Mouse (Mus musculus) thymus, postnatal 4 days (tissue): Measurements from ENCODE around the gene Tnfsf14.

ENCODE experiments used
- DNase-seq: peaks from one replicate; pipeline ENCODE4 v3.0.0; 2021

Gene Tnfsf14

DNA sequence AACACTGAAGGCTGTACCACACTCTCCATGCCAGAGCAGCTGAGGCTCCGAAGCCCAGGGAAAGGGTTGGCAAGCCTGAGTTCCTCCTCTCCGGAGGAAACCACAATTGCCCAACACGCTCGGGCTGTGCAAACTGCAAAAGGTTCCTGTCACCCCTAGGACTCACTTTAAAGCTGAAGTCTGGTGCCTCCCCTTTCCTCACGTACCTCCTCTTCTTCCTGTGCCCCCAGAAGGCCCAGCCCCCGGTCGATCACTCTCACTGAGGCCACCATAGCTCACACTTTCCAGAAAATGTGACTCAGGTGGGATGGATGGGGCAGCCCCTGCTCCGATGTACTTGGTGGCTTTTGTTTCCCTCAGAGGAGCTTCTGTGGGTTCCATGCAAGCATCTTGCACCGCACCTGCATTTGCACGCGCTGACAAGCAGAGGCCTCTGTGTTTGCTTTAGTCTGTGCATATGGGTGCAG lies at the start of gene Tnfsf14:
TSS of gene Tnfsf14 (minus strand) at position 137 of the 467 bp plus-strand sequence.
- peak; percentile 72 for DNase-seq

GRCm38 (mm10) chr17:57237181-57237580 lies 43.2 kb upstream of the Tnfsf14 start:
- DNase-seq: no peak

DNA sequence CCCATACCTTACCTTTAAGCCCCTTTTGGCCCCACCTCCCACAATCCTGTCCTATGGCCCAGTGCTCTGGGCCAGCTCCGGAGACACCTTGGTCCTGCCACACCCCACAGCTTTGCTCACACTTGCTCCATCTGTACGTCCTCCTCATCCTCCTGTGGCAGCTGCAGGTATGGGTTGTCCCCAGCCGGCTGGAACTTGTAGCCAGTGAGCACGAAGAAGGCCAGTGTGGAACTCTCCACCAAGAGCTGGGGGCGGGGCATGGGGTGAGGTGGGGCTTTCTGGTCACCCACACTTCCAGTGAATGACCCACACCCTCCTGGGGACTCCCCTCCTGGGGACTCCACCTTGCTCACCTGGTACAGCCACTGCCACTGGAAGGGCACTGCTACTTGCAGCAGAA lies 41.8 kb upstream of the Tnfsf14 start:
- DNase-seq: no peak

GRCm38 (mm10) chr17:57234254-57234928 lies 40.4 kb upstream of the Tnfsf14 start:
- no peak for DNase-seq

- no peak for DNase-seq
Observed at GRCm38 (mm10) chr17:57233038-57233437, 39.1 kb upstream of the Tnfsf14 start.

GRCm38 (mm10) chr17:57232200-57232599 lies 38.2 kb upstream of the Tnfsf14 start:
- DNase-seq: no peak

DNA sequence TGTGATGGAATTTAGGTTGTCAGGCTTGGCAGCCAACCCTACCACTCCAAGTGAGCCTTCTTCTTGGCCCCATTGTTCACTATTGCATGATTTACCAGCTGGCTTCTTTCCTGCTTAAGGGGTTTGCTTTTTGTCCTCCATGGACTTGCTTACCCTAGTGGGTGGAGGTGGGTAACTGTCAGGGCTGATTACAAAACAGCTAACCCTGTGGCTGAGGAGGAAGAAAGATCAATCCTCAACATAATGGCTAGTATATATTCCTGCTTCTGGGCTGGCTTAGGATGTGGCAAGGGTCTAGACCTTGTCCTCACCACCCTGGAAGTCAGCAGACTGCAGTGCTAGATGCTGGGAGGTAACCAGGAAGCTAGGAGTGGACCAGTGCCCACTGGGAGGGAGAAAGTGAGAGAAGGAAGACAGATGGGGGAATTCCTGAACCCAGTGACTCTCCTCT lies 37.4 kb upstream of the Tnfsf14 start:
- DNase-seq: no peak

DNA sequence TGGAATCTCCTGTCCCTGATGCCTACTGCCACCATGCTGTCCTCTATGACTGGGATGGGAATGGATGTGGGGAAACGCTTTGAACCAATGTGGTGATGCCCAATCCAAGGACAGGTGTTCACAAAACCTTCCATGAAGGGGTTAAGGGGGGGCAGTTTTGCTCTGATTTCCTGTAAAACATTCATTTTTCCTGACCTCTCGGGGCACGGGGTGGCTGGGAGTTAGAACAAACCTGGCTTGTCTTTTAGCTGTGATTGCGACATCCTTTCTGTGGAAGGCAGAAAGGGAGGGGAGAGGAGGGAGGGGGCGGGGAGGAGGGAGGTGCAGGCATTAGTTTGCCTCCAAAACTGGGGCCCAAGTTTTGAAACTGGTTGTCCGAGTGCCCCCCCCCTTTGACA lies 36.8 kb upstream of the Tnfsf14 start:
- DNase-seq: no peak

GRCm38 (mm10) chr17:57229851-57230727 lies 36.1 kb upstream of the Tnfsf14 start:
- DNase-seq: no peak

DNA sequence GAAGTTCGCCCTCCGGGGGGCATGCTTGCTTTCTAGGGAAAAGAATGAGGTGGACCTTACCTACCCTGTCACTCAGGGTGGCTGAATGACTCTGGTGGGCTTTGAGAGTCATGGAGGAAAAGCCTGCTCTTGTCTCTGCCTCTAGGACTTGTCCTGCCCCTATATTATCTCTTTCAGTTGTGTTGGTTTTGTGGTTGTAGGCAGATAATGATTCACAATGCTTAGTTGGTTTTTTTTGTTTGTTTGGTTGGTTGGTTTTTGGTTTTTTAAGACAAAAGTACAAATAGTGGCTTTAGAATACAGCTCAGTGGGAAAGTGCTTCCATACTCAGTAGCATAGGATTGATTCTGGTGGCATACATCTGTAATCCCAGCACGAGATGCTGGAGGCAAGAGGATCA lies 34.9 kb upstream of the Tnfsf14 start:
- no peak for DNase-seq

- no peak for DNase-seq
Observed at GRCm38 (mm10) chr17:57228014-57228413, 34.0 kb upstream of the Tnfsf14 start, which contains the start of gene C3. Gene C3, minus strand, starts transcription at chr17:57228136.

DNA sequence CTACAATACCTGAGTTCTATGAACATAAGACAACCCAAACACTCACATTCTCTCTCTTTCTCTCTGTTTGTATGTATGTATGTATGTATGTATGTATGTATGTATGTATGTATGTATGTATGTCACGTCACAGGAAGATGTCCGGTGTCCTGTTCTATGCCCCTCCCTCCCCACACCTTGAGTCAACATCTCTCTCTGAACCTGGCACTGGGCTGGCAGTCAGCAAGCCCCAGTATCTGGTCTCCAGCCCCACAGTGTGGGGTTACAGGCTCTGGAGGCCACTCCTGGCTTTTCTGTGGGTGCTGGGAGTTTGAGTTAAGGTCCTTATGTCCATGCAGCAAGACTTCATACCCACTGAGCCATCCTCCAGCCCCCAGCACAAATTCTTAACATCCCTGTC lies 33.5 kb upstream of the Tnfsf14 start:
- DNase-seq: no peak

- no peak for DNase-seq
Observed at GRCm38 (mm10) chr17:57223313-57223712, 29.3 kb upstream of the Tnfsf14 start.

- peak; percentile 5 for DNase-seq
Observed at GRCm38 (mm10) chr17:57221911-57222310, 27.9 kb upstream of the Tnfsf14 start.

GRCm38 (mm10) chr17:57219884-57220207 lies 25.9 kb upstream of the Tnfsf14 start:
- peak; percentile 58 for DNase-seq

GRCm38 (mm10) chr17:57219167-57219883 lies 25.3 kb upstream of the Tnfsf14 start:
- peak; percentile 90 for DNase-seq

DNA sequence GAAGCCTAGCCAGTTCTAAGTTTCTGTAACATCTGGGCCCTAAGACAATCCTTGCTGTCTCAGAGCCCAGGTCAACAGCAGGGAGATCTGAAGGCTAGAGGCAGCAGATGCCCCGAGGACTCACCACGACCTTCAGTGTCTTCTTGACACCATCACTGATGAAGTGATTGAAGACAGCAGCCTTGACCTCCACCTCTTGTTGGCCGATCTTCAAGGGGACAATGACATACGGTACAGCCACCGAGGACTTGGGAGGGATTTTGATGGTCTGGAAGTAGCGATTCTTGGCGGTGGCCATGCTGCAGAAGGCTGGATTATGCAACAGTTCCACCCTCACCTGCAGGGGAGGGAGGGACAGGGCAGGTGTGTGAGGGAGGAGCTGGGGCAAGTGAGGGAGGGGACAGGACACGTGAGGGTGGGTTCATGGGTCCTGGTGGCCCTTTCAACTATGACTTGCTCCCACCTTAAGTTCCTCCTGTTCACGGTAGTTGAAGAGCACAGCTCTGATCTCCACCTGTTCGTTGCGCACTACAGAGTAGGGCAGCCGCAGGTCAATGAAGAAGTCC lies 24.4 kb upstream of the Tnfsf14 start:
- DNase-seq: peak; percentile 6

DNA sequence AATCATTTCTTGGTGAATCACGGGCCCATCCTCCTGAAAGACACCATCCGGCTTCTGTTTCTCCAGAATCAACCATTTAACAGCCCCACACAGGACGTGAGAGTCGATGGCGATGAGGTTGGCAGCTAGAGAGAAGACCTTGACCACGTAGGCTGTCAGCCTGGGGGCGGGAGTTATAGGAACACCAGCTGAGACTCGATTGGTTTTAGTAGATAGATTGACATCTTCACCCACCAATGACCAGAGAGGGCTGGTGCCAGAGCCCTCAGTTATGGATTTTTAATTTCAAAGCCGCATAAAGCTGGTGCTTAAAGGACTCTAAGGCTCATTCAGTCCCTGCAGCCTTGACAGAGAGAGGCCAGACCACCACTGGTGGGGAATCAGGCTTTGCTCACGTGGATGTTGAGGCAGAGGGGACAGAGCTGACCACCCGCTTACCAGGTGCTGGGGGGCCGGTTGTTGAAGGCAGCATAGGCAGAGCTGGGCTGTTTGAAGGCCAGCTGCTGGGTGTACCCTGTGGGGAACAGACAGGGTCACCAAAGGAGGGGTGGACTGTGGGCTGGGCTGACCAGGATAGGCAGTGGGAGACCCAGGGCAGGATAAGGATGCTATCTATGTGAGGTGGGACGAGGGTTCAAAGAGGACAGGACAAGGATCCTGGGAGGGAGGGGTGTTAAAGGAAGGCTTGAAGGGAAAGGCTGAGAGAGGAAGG lies 20.9 kb upstream of the Tnfsf14 start:
- no peak for DNase-seq

GRCm38 (mm10) chr17:57211501-57211900 lies 17.5 kb upstream of the Tnfsf14 start:
- no peak for DNase-seq

DNA sequence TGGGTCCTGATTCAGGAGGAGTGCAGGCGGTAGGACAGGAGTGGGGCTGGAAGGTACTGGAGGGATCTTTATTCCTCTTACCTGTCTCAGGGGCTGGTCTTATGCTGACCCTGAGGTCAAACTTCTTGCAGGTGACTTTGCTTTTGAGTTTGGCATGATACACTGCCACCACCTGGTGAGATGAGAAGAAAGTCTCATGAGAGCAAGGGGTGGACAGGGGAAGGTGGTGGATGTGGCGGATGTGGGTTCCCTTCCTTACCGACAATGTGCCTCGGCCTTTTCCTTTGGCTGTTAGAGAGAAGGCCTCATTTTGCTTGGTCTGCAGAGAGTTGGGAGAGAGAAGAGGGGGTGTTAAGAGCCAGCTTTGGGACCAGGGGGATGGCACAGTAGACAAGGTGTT lies 15.4 kb upstream of the Tnfsf14 start:
- DNase-seq: peak; percentile 59

- DNase-seq: no peak
Observed at GRCm38 (mm10) chr17:57207938-57208337, 14.0 kb upstream of the Tnfsf14 start.
